Mouse (Mus musculus): Measurements from ENCODE around the gene Shkbp1.

DNA sequence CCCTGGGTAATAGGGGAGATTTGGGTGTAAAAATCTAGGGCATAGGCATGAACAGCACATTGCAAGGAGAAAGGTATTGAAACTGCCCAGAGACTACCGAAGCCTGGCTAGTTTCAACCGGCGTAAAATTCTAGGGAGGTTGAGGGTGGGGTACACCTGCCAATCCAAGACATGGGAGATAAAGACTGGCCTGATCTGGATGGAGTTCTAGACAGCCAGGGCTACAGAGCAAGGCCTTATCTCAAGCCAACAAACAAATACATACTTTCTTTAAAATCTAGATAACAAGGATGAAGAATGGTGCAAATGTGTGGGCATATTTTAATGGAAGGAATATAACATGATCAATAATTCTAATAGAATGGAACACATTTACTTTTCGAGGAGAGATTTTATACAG, 1.0 kb downstream of the Shkbp1 start:
- TF ChIP-seq CTCF (IDR thresholded peaks at IDR 0.05; ENCODE audit: low read depth) (no peak), EP300 (IDR thresholded peaks at IDR 0.05; ENCODE audit: low read depth) (no peak)
